In genomic region chr13:44101161-44101560, GRCm38 (mm10) we compare ENCODE assay signal across 8 mouse cellular contexts.
A peak's percentile ranks its signal among the peaks of the same experiment; 100 is the strongest.
DNase-seq lines count a peak whose midpoint lies in the region; ATAC-seq and TF ChIP-seq lines count a peak whose summit lies in the region.

No protein-coding gene starts in this region.

- H3K4me2 ChIP-seq in forebrain, embryonic 14.5 days (ENCODE audit: low read length): peak overlapping the region; percentile 46
- peak overlapping the region; percentile 18 for H3K4me2 ChIP-seq in intestine, embryonic 15.5 days (replicated peaks)
- peak overlapping the region; percentile 41 for H3K4me2 ChIP-seq in neural tube, embryonic 14.5 days (ENCODE audit: low read depth, low read length)

- H3K4me1 ChIP-seq in forebrain, embryonic 14.5 days (ENCODE audit: control insufficient read depth, insufficient read depth, low read length): peaks cover 31% of the 10 kb centered on the region
- no peaks in the 10 kb centered on the region; the same call in 1 of the 2 replicates for H3K4me1 ChIP-seq in intestine, embryonic 15.5 days (replicated peaks)
- peaks cover 23% of the 10 kb centered on the region for H3K4me1 ChIP-seq in neural tube, embryonic 14.5 days (ENCODE audit: control insufficient read depth, insufficient read depth, low read length)

- WGBS in forebrain, embryonic 14.5 days: 4% methylated on average over 6 of the region's 6 CpGs
- 31% methylated on average over 6 of the region's 6 CpGs for WGBS in intestine, embryonic 15.5 days
- WGBS in neural tube, embryonic 14.5 days: 7% methylated on average over 6 of the region's 6 CpGs

- TF ChIP-seq CTCF in layer of hippocampus, adult 2 months (conservative IDR thresholded peaks at IDR 0.05): no peak

- no peaks in the 10 kb centered on the region for H3K36me3 ChIP-seq in forebrain, embryonic 14.5 days (ENCODE audit: control insufficient read depth, insufficient read depth, low read length)
- H3K36me3 ChIP-seq in intestine, embryonic 15.5 days: no peaks in the 10 kb centered on the region
- H3K36me3 ChIP-seq in neural tube, embryonic 14.5 days (ENCODE audit: control insufficient read depth, insufficient read depth, low read length): no peaks in the 10 kb centered on the region

- ATAC-seq in forebrain, embryonic 14.5 days: peak; percentile 36
- no peak for ATAC-seq in intestine, embryonic 15.5 days
- ATAC-seq in neural tube, embryonic 14.5 days (ENCODE audit: low read depth): peak; percentile 35; the same call in 1 of the 2 replicates
- no peak; the same call in 1 of the 2 replicates for ATAC-seq in frontal cortex, adult (ENCODE audit: low TSS enrichment)
- no peak for ATAC-seq in granulocyte monocyte progenitor cell, adult 5-6 weeks (replicated peaks; ENCODE audit: poor library complexity, severe bottlenecking)

- peak overlapping the region; percentile 3; the same call in 1 of the 2 replicates for H3K4me3 ChIP-seq in layer of hippocampus, adult 2 months
- H3K4me3 ChIP-seq in forebrain, embryonic 14.5 days (ENCODE audit: low read depth, low read length): 0 out of 2 replicates have a peak overlapping the region, but pooled peaks have one; percentile 0
- H3K4me3 ChIP-seq in intestine, embryonic 15.5 days (replicated peaks): no peak overlapping the region
- no peak overlapping the region for H3K4me3 ChIP-seq in neural tube, embryonic 14.5 days (ENCODE audit: low read depth, low read length)

- peak overlapping the region; percentile 40 for H3K9ac ChIP-seq in forebrain, embryonic 14.5 days (ENCODE audit: low read length)
- H3K9ac ChIP-seq in intestine, embryonic 15.5 days: no peak overlapping the region
- no peak overlapping the region for H3K9ac ChIP-seq in neural tube, embryonic 14.5 days (replicated peaks; ENCODE audit: low read depth, low read length)

- no peaks in the 10 kb centered on the region for H3K27me3 ChIP-seq in forebrain, embryonic 14.5 days (replicated peaks; ENCODE audit: control insufficient read depth, insufficient read depth, low read length)
- no peaks in the 10 kb centered on the region for H3K27me3 ChIP-seq in intestine, embryonic 15.5 days (replicated peaks)
- H3K27me3 ChIP-seq in neural tube, embryonic 14.5 days (ENCODE audit: control insufficient read depth, insufficient read depth, low read length): no peaks in the 10 kb centered on the region

- no peaks in the 10 kb centered on the region for H3K9me3 ChIP-seq in forebrain, embryonic 14.5 days (replicated peaks; ENCODE audit: control insufficient read depth, low read length)
- H3K9me3 ChIP-seq in intestine, embryonic 15.5 days: no peaks in the 10 kb centered on the region
- no peaks in the 10 kb centered on the region for H3K9me3 ChIP-seq in neural tube, embryonic 14.5 days (ENCODE audit: control insufficient read depth, low read length)

- no peak for DNase-seq in layer of hippocampus, adult 2 months (ENCODE audit: low spot score in 2 of 2)
- DNase-seq in layer of hippocampus, adult 11-12 months (ENCODE audit: low spot score): no peak
- peak; percentile 36 for DNase-seq in forebrain, embryonic 14.5 days (ENCODE audit: low spot score)
- no peak for DNase-seq in ovary, postnatal 14 days (ENCODE audit: low spot score)

- H3K27ac ChIP-seq in layer of hippocampus, adult 2 months: peak overlapping the region; percentile 77; the same call in 1 of the 2 replicates
- peak overlapping the region; percentile 84 for H3K27ac ChIP-seq in forebrain, embryonic 14.5 days (ENCODE audit: low read depth, low read length)
- H3K27ac ChIP-seq in intestine, embryonic 15.5 days: no peak overlapping the region
- H3K27ac ChIP-seq in neural tube, embryonic 14.5 days (ENCODE audit: low read depth, low read length): no peak overlapping the region

Comparison
In these comparisons a context has a peak if more than half of its experiments do, and no peak if none do; other contexts are left out.
1. H3K27ac ChIP-seq: peak in layer of hippocampus, adult 2 months (single experiment) and forebrain, embryonic 14.5 days (single experiment); none in intestine, embryonic 15.5 days (single experiment) and neural tube, embryonic 14.5 days (single experiment).
2. H3K4me3 ChIP-seq: peak in layer of hippocampus, adult 2 months (single experiment) and forebrain, embryonic 14.5 days (single experiment); none in intestine, embryonic 15.5 days (single experiment) and neural tube, embryonic 14.5 days (single experiment).
3. ATAC-seq: peak in forebrain, embryonic 14.5 days (single experiment) and neural tube, embryonic 14.5 days (single experiment); none in intestine, embryonic 15.5 days (single experiment), frontal cortex, adult (single experiment) and granulocyte monocyte progenitor cell, adult 5-6 weeks (single experiment).
4. Peak in every context shown above with its lines, with median percentiles within 50 percentile points of each other: H3K4me2 ChIP-seq.